21 mouse cellular contexts compared by ENCODE assay signal in the genomic region with DNA sequence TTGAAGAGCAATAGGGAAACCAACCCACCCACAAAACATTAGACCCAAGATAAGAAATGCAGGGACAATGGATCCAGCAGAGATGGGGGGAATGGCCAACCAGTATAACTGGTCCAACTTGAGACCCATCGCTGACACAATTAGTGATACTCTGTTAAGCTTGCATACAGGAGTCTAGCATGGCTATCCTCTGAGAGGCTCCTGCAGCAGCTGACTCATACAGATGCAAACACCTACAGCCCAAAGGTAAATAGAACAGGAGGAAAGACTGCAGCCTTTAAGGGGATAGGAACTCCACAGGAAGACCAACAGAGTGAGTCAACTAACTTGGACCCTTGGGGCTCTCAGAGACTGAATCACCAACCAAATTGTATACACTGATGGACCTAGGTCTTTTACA.
DNase-seq lines count a peak whose midpoint lies in the region; ATAC-seq and TF ChIP-seq lines count a peak whose summit lies in the region.
"Had no signal": no experiment of that assay in that cellular context is flagged by ENCODE, and none has a peak within 500 bp of the region (broad histone marks: within the 10 kb centered on the region; RNA-seq: fewer than 3 reads in every experiment).

No protein-coding gene starts in this region.

- 80% methylated on average over 1 of the region's 1 CpGs for WGBS in lung, postnatal 0 days
- 61% methylated on average over 1 of the region's 1 CpGs for WGBS in stomach, embryonic 14.5 days
- WGBS in stomach, embryonic 16.5 days: 65% methylated on average over 1 of the region's 1 CpGs

- peak; percentile 60 for ATAC-seq in lung, postnatal 0 days
- ATAC-seq in stomach, embryonic 14.5 days (ENCODE audit: insufficient number of reproducible peaks, insufficient read depth, low FRiP score, low read depth): peak; percentile 80; the same call in 1 of the 2 replicates
- ATAC-seq in stomach, embryonic 16.5 days (ENCODE audit: insufficient read depth, low FRiP score): peak; percentile 87
- no peak for ATAC-seq in megakaryocyte, adult 5-6 weeks (ENCODE audit: poor library complexity, severe bottlenecking)
- ATAC-seq: CD4-positive, CD25-positive, alpha-beta regulatory T cell, adult 4 months; forebrain, embryonic 13.5 days; forebrain, embryonic 16.5 days had no signal

- no peak for TF ChIP-seq EP300 in lung, postnatal 0 days (IDR thresholded peaks at IDR 0.05)

- no peaks in the 10 kb centered on the region for H3K4me1 ChIP-seq in lung, postnatal 0 days (ENCODE audit: insufficient read depth, low read depth, low read length)
- H3K4me1 ChIP-seq in stomach, embryonic 14.5 days (ENCODE audit: control insufficient read depth, insufficient read depth, low read length): no peaks in the 10 kb centered on the region; the same call in 1 of the 2 replicates
- H3K4me1 ChIP-seq in stomach, embryonic 16.5 days (ENCODE audit: control insufficient read depth, insufficient read depth, low read length): peaks cover 2% of the 10 kb centered on the region; the same call in 1 of the 2 replicates
- H3K4me1 ChIP-seq: forebrain, embryonic 10.5 days; hindbrain, embryonic 12.5 days had no signal

- H3K27me3 ChIP-seq in lung, postnatal 0 days (replicated peaks; ENCODE audit: insufficient read depth, low read length): no peaks in the 10 kb centered on the region
- H3K27me3 ChIP-seq in stomach, embryonic 14.5 days (ENCODE audit: control insufficient read depth, insufficient read depth, low read length): no peaks in the 10 kb centered on the region
- no peaks in the 10 kb centered on the region for H3K27me3 ChIP-seq in stomach, embryonic 16.5 days (ENCODE audit: control insufficient read depth, insufficient read depth, low read length)
- H3K27me3 ChIP-seq: forebrain, embryonic 13.5 days; hindbrain, embryonic 12.5 days; hindbrain, embryonic 15.5 days had no signal

- H3K4me2 ChIP-seq in lung, postnatal 0 days (replicated peaks; ENCODE audit: low read depth, low read length): no peak overlapping the region
- H3K4me2 ChIP-seq in stomach, embryonic 14.5 days (replicated peaks; ENCODE audit: low read depth, low read length): no peak overlapping the region
- no peak overlapping the region for H3K4me2 ChIP-seq in stomach, embryonic 16.5 days (ENCODE audit: low read depth, low read length)
- H3K4me2 ChIP-seq: forebrain, embryonic 13.5 days; heart, embryonic 11.5 days; hindbrain, embryonic 12.5 days; hindbrain, embryonic 15.5 days had no signal

- TF ChIP-seq CTCF in lung, postnatal 0 days (IDR thresholded peaks at IDR 0.05): no peak

- H3K36me3 ChIP-seq in lung, postnatal 0 days (ENCODE audit: insufficient read depth, low read length): no peaks in the 10 kb centered on the region
- H3K36me3 ChIP-seq in stomach, embryonic 14.5 days (ENCODE audit: control insufficient read depth, insufficient read depth, low read length): no peaks in the 10 kb centered on the region
- no peaks in the 10 kb centered on the region for H3K36me3 ChIP-seq in stomach, embryonic 16.5 days (ENCODE audit: control insufficient read depth, insufficient read depth, low read length)
- H3K36me3 ChIP-seq: forebrain, embryonic 10.5 days; hindbrain, embryonic 12.5 days; hindbrain, embryonic 15.5 days had no signal

- H3K4me3 ChIP-seq in lung, postnatal 0 days (ENCODE audit: low read depth, low read length): no peak overlapping the region
- no peak overlapping the region for H3K4me3 ChIP-seq in stomach, embryonic 14.5 days (ENCODE audit: low read depth, low read length)
- H3K4me3 ChIP-seq in stomach, embryonic 16.5 days (replicated peaks; ENCODE audit: low read length): no peak overlapping the region
- H3K4me3 ChIP-seq: forebrain, embryonic 10.5 days; forebrain, embryonic 13.5 days; heart, adult 2 months; hindbrain, embryonic 12.5 days; hindbrain, embryonic 15.5 days had no signal

- H3K27ac ChIP-seq in lung, postnatal 0 days (ENCODE audit: low read length): no peak overlapping the region
- no peak overlapping the region for H3K27ac ChIP-seq in stomach, embryonic 14.5 days (ENCODE audit: low read length)
- peak overlapping the region; percentile 27 for H3K27ac ChIP-seq in stomach, embryonic 16.5 days (ENCODE audit: low read length)
- H3K27ac ChIP-seq: forebrain, embryonic 10.5 days; forebrain, embryonic 13.5 days; heart, adult 2 months; hindbrain, embryonic 12.5 days; hindbrain, embryonic 15.5 days had no signal

- H3K9ac ChIP-seq in lung, postnatal 0 days (replicated peaks; ENCODE audit: low read depth): no peak overlapping the region
- H3K9ac ChIP-seq in stomach, embryonic 14.5 days (replicated peaks; ENCODE audit: low read depth, low read length): no peak overlapping the region
- H3K9ac ChIP-seq in stomach, embryonic 16.5 days (ENCODE audit: low read length): no peak overlapping the region
- H3K9ac ChIP-seq: forebrain, embryonic 13.5 days; hindbrain, embryonic 12.5 days; hindbrain, embryonic 15.5 days had no signal

- H3K9me3 ChIP-seq in lung, postnatal 0 days (ENCODE audit: low read length): no peaks in the 10 kb centered on the region
- no peaks in the 10 kb centered on the region for H3K9me3 ChIP-seq in stomach, embryonic 14.5 days (ENCODE audit: control insufficient read depth, low read depth, low read length)
- H3K9me3 ChIP-seq in stomach, embryonic 16.5 days (replicated peaks; ENCODE audit: control insufficient read depth, low read length): 0 out of 2 replicates have a peak, but pooled peaks cover 4% of the 10 kb centered on the region
- H3K9me3 ChIP-seq: forebrain, embryonic 10.5 days; forebrain, embryonic 13.5 days; hindbrain, embryonic 12.5 days; hindbrain, embryonic 15.5 days had no signal

- peak; percentile 33 for DNase-seq in lung, postnatal 0 days (ENCODE audit: low spot score)
- DNase-seq in lung, adult 18-20 months: no peak
- no peak for DNase-seq in layer of hippocampus, adult 9-10 months (ENCODE audit: low spot score)
- DNase-seq: adrenal gland, postnatal 10 days; adrenal gland, postnatal 36 days; cerebellum, adult 18-20 months; cerebellum, adult 9-10 months; cerebellum, postnatal 14 days; gastrocnemius, postnatal 10 days; gastrocnemius, postnatal 36 days; heart, adult 2 months had no signal
